Mouse (Mus musculus): ENCODE data around the gene Calcoco2. TPM values are rescaled to one million over a fixed set of nuclear protein-coding genes. Genes with fewer than 3 reads are reported as not detected.

Gene Calcoco2
- polyA plus RNA-seq, 1 experiment from 2014 or later: not detected

- peak within 1 kb of the TSS; percentile 84 for H3K27ac ChIP-seq (ENCODE audit: poor library complexity, severe bottlenecking)
- peak; percentile 99 for ATAC-seq (ENCODE audit: insufficient number of reproducible peaks, low FRiP score)
- WGBS: 4% methylated on average over 49 of the region's 50 CpGs
- H3K27me3 ChIP-seq (replicated peaks): no peaks in the 10 kb centered on the region
- peaks cover 19% of the 10 kb centered on the region for H3K4me1 ChIP-seq (replicated peaks)
- peak within 1 kb of the TSS; percentile 97 for H3K9ac ChIP-seq
- H3K36me3 ChIP-seq: peaks cover 21% of the 10 kb centered on the region
- no peaks in the 10 kb centered on the region for H3K9me3 ChIP-seq (replicated peaks)
- peak within 1 kb of the TSS; percentile 82 for H3K4me2 ChIP-seq
- H3K4me3 ChIP-seq: peak within 1 kb of the TSS; percentile 91
Observed at GRCm38 (mm10) chr11:96065215-96065911, 46.4 kb downstream of the Calcoco2 start, which contains the start of gene Ube2z. Gene Ube2z (minus strand): TSS chr11:96065388.

GRCm38 (mm10) chr11:96064521-96065214 is 47.1 kb downstream of the Calcoco2 start:
- Histone ChIP-seq H3K4me2 (peak overlapping the region; percentile 82), H3K27me3 (replicated peaks) (no peaks in the 10 kb centered on the region), H3K4me3 (peak overlapping the region; percentile 91), H3K36me3 (peaks cover 21% of the 10 kb centered on the region), H3K4me1 (replicated peaks) (peaks cover 19% of the 10 kb centered on the region), H3K27ac (ENCODE audit: poor library complexity, severe bottlenecking) (peak overlapping the region; percentile 84), H3K9me3 (replicated peaks) (no peaks in the 10 kb centered on the region), H3K9ac (peak overlapping the region; percentile 97)
- peak; percentile 69 for ATAC-seq (ENCODE audit: insufficient number of reproducible peaks, low FRiP score)
- under 1% methylated on average over 58 of the region's 64 CpGs for WGBS

- 82% methylated on average over 4 of the region's 4 CpGs for WGBS
- Histone ChIP-seq H3K4me2 (no peak overlapping the region), H3K9me3 (replicated peaks) (no peaks in the 10 kb centered on the region), H3K27ac (ENCODE audit: poor library complexity, severe bottlenecking) (no peak overlapping the region), H3K36me3 (peaks cover 74% of the 10 kb centered on the region), H3K9ac (no peak overlapping the region), H3K4me1 (replicated peaks) (peaks cover 9% of the 10 kb centered on the region; the same call in 1 of the 2 replicates), H3K4me3 (no peak overlapping the region), H3K27me3 (replicated peaks) (no peaks in the 10 kb centered on the region)
- no peak for ATAC-seq (ENCODE audit: insufficient number of reproducible peaks, low FRiP score)
Observed at GRCm38 (mm10) chr11:96058309-96058708, 53.5 kb downstream of the Calcoco2 start.

- H3K9me3 ChIP-seq (replicated peaks): no peaks in the 10 kb centered on the region
- H3K27me3 ChIP-seq (replicated peaks): no peaks in the 10 kb centered on the region
- no peak overlapping the region for H3K4me3 ChIP-seq
- WGBS: 95% methylated on average over 3 of the region's 3 CpGs
- H3K4me2 ChIP-seq: no peak overlapping the region
- peaks cover 91% of the 10 kb centered on the region for H3K36me3 ChIP-seq
- H3K9ac ChIP-seq: no peak overlapping the region
- 0 out of 2 replicates have a peak, but pooled peaks cover 2% of the 10 kb centered on the region for H3K4me1 ChIP-seq (replicated peaks)
- no peak overlapping the region for H3K27ac ChIP-seq (ENCODE audit: poor library complexity, severe bottlenecking)
- ATAC-seq (ENCODE audit: insufficient number of reproducible peaks, low FRiP score): no peak
Observed at GRCm38 (mm10) chr11:96050854-96051253, 60.9 kb downstream of the Calcoco2 start.

GRCm38 (mm10) chr11:96049939-96050338 is 61.8 kb downstream of the Calcoco2 start:
- no peak overlapping the region for H3K27ac ChIP-seq (ENCODE audit: poor library complexity, severe bottlenecking)

More at GRCm38 (mm10) chr11:96049939-96050338, 61.8 kb downstream of the Calcoco2 start:
- Histone ChIP-seq H3K27me3 (replicated peaks) (no peaks in the 10 kb centered on the region), H3K9me3 (replicated peaks) (no peaks in the 10 kb centered on the region), H3K36me3 (peaks cover 89% of the 10 kb centered on the region), H3K4me1 (replicated peaks) (0 out of 2 replicates have a peak, but pooled peaks cover 2% of the 10 kb centered on the region), H3K4me2 (no peak overlapping the region), H3K9ac (no peak overlapping the region), H3K4me3 (no peak overlapping the region)
- WGBS: 84% methylated on average over 4 of the region's 4 CpGs
- ATAC-seq (ENCODE audit: insufficient number of reproducible peaks, low FRiP score): peak; percentile 53; the same call in 1 of the 2 replicates

Other genes with a start within 250 kb of the Calcoco2 start
- gene B4galnt2, start 197.1 kb downstream of the Calcoco2 start, polyA plus RNA-seq (2016; fragmentation: Nextera tagmentation; extraction: Ambion mirVana): 0.13 TPM in 1 of 2 replicates, not detected in the other
- gene Igf2bp1, start 106.0 kb downstream of the Calcoco2 start, polyA plus RNA-seq (2016; fragmentation: Nextera tagmentation; extraction: Ambion mirVana): 63.2 and 66.9 TPM in 2 replicates
- not detected in 2 replicates for gene Gip, start 87.4 kb downstream of the Calcoco2 start, polyA plus RNA-seq (2016; fragmentation: Nextera tagmentation; extraction: Ambion mirVana)
- 76.0 and 78.9 TPM in 2 replicates for gene Snf8, start 77.1 kb downstream of the Calcoco2 start, polyA plus RNA-seq (2016; fragmentation: Nextera tagmentation; extraction: Ambion mirVana)
- gene Ube2z, start 46.6 kb downstream of the Calcoco2 start, polyA plus RNA-seq (2016; fragmentation: Nextera tagmentation; extraction: Ambion mirVana): 42.5 and 43.5 TPM in 2 replicates
- 1,401 and 1,405 TPM in 2 replicates for gene Atp5g1, start 36.3 kb downstream of the Calcoco2 start, polyA plus RNA-seq (2016; fragmentation: Nextera tagmentation; extraction: Ambion mirVana)
- not detected in 2 replicates for gene Ttll6, start 21.8 kb upstream of the Calcoco2 start, polyA plus RNA-seq (2016; fragmentation: Nextera tagmentation; extraction: Ambion mirVana)
- not detected in 2 replicates for gene Hoxb13, start 82.4 kb upstream of the Calcoco2 start, polyA plus RNA-seq (2016; fragmentation: Nextera tagmentation; extraction: Ambion mirVana)
- gene Hoxb9, start 159.5 kb upstream of the Calcoco2 start, polyA plus RNA-seq (2016; fragmentation: Nextera tagmentation; extraction: Ambion mirVana): 0.06 TPM in 1 of 2 replicates, not detected in the other
- 0.06 TPM in 1 of 2 replicates, not detected in the other for gene Hoxb8, start 169.9 kb upstream of the Calcoco2 start, polyA plus RNA-seq (2016; fragmentation: Nextera tagmentation; extraction: Ambion mirVana)
- gene Hoxb7, start 174.7 kb upstream of the Calcoco2 start, polyA plus RNA-seq (2016; fragmentation: Nextera tagmentation; extraction: Ambion mirVana): 0.14 and 0.22 TPM in 2 replicates
- 0.62 TPM in 1 of 2 replicates, not detected in the other for gene Hoxb6, start 180.5 kb upstream of the Calcoco2 start, polyA plus RNA-seq (2016; fragmentation: Nextera tagmentation; extraction: Ambion mirVana)
- 0.14 and 1.9 TPM in 2 replicates for gene Hoxb5, start 191.4 kb upstream of the Calcoco2 start, polyA plus RNA-seq (2016; fragmentation: Nextera tagmentation; extraction: Ambion mirVana)
- 0.19 and 0.32 TPM in 2 replicates for gene Hoxb4, start 206.3 kb upstream of the Calcoco2 start, polyA plus RNA-seq (2016; fragmentation: Nextera tagmentation; extraction: Ambion mirVana)
- gene Hoxb3, start 211.4 kb upstream of the Calcoco2 start, polyA plus RNA-seq (2016; fragmentation: Nextera tagmentation; extraction: Ambion mirVana): 0.45 and 0.86 TPM in 2 replicates
- gene Hoxb2, start 238.6 kb upstream of the Calcoco2 start, polyA plus RNA-seq (2016; fragmentation: Nextera tagmentation; extraction: Ambion mirVana): 4.0 TPM in 2 replicates

All from heart, embryonic 12.5 days (tissue).